Mouse (Mus musculus) midbrain, embryonic 12.5 days (tissue): Measurements from ENCODE around the gene Bhlhe23. TPM values are rescaled to one million over a fixed set of nuclear protein-coding genes. Genes with fewer than 3 reads are reported as not detected.

Experiments used
- ATAC-seq: fragments of 200-750 bp; cut with Nextera tagmentation; 2 replicates; pipeline ENCODE4 v1.8.0; 2017; ENCODE audit warnings: low read depth, moderate TSS enrichment, moderate library complexity; ENCODE audit not compliant: low FRiP score
- H3K27ac ChIP-seq: fragments of 300-500 bp; sonication (generic); replicated peaks from 2 replicates; pipeline ENCODE4 v1.5.1; 2016; ENCODE audit warnings: mild to moderate bottlenecking
- H3K27me3 ChIP-seq: fragments of 300-500 bp; sonication (generic); 2 replicates; pipeline ENCODE4 v1.6.1; 2016; ENCODE audit warnings: mild to moderate bottlenecking
- H3K36me3 ChIP-seq: fragments of 300-500 bp; sonication (generic); 2 replicates; pipeline ENCODE4 v1.6.1; 2016
- H3K4me1 ChIP-seq: fragments of 300-500 bp; sonication (generic); 2 replicates; pipeline ENCODE4 v1.6.1; 2016
- H3K4me2 ChIP-seq: fragments of 300-500 bp; sonication (generic); replicated peaks from 2 replicates; pipeline ENCODE4 v1.6.1; 2016; ENCODE audit warnings: mild to moderate bottlenecking, moderate library complexity
- H3K4me3 ChIP-seq: fragments of 300-500 bp; sonication (generic); 2 replicates; pipeline ENCODE4 v1.5.1; 2016; ENCODE audit warnings: mild to moderate bottlenecking
- H3K9ac ChIP-seq: fragments of 300-500 bp; sonication (generic); replicated peaks from 2 replicates; pipeline ENCODE4 v1.6.1; 2016; ENCODE audit warnings: mild to moderate bottlenecking, moderate library complexity
- H3K9me3 ChIP-seq: fragments of 300-500 bp; sonication (generic); 2 replicates; pipeline ENCODE4 v1.6.1; 2016; ENCODE audit warnings: mild to moderate bottlenecking
- WGBS: fragments of 180-500 bp; shearing (Covaris S2); methylation state at CpG from one replicate; pipeline ENCODE4 v1.1.7; 2016; 5-methylcytosine and 5-hydroxymethylcytosine counted together
- polyA plus RNA-seq: library from polyadenylated mRNA; unstranded; fragments of >200 nt; fragmentation: Nextera tagmentation; extraction: Ambion mirVana; gene quantifications from 2 replicates; pipeline ENCODE4 v1.2.1, GENCODE M21; 2016

Gene Bhlhe23
- polyA plus RNA-seq, 1 experiment from 2014 or later, result 26.0 TPM

DNA sequence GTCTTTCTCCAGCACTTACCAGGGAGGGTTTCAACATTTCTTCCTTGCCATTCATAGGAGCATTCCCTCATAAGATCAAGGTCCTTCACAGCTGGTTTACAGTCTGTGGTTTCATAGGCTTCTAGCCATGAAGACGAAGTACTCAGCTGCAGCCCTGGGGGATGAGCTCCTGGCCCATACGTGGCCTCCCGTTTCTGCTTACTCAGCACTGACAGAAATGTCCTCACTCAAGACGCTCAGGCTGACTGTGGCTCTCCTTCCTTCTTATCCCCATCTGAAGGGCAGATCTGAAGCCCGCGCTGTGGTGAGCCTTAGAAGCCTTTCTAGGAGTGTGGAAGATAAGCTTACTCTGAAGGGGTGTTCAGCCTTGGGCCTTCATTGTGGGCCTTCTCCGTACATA, 11.0 kb downstream of the Bhlhe23 start:
- no peak for ATAC-seq
- 74% methylated on average over 7 of the region's 7 CpGs for WGBS
- H3K27me3 ChIP-seq, result peaks cover 10% of the 10 kb centered on the region
- no peaks in the 10 kb centered on the region for H3K4me1 ChIP-seq
- no peak overlapping the region for H3K4me2 ChIP-seq
- H3K9ac ChIP-seq, result no peak overlapping the region
- no peaks in the 10 kb centered on the region for H3K9me3 ChIP-seq
- no peak overlapping the region for H3K27ac ChIP-seq
- no peaks in the 10 kb centered on the region for H3K36me3 ChIP-seq
- no peak overlapping the region for H3K4me3 ChIP-seq

DNA sequence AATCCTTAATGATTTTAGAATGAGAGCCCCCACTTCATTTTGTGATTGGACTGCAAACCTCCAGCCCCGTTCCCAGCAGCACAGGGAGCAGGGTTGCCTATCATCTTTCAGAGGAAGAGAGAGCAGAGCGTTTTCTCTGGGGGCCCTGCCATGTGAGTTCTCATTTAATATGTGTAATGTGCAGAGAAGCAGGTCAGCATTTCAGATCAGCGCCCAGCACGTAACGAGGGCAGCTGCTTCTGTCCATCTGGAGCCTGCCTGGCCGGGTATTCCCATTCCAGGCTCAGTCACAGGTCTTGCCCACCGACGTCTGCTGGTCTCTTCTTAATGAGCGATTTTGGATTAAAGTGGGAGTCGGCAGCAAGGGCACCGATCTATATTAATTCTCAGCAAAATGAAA, 11.7 kb downstream of the Bhlhe23 start:
- Histone ChIP-seq H3K36me3 (no peaks in the 10 kb centered on the region), H3K27me3 (peaks cover 7% of the 10 kb centered on the region; the same call in 1 of the 2 replicates)
- no peak; the same call in 1 of the 2 replicates for ATAC-seq

GRCm38 (mm10) chr2:180758513-180759263, 18.0 kb downstream of the Bhlhe23 start:
- H3K9ac ChIP-seq, result peak overlapping the region; percentile 31; the same call in 1 of the 2 replicates
- peak overlapping the region; percentile 86 for H3K27ac ChIP-seq
- peaks cover 24% of the 10 kb centered on the region; the same call in 1 of the 2 replicates for H3K4me1 ChIP-seq
- WGBS, result 35% methylated on average over 15 of the region's 15 CpGs
- no peaks in the 10 kb centered on the region for H3K9me3 ChIP-seq
- H3K27me3 ChIP-seq, result peaks cover 13% of the 10 kb centered on the region; the same call in 1 of the 2 replicates
- no peak overlapping the region for H3K4me3 ChIP-seq
- H3K36me3 ChIP-seq, result no peaks in the 10 kb centered on the region
- peak overlapping the region; percentile 2 for H3K4me2 ChIP-seq
- peak; percentile 93 for ATAC-seq

More for the DNA sequence above, 11.7 kb downstream of the Bhlhe23 start:
- H3K9ac ChIP-seq, result no peak overlapping the region
- H3K27ac ChIP-seq, result peak overlapping the region; percentile 43
- H3K9me3 ChIP-seq, result no peaks in the 10 kb centered on the region
- no peaks in the 10 kb centered on the region for H3K4me1 ChIP-seq
- 54% methylated on average over 11 of the region's 11 CpGs for WGBS
- H3K4me2 ChIP-seq, result no peak overlapping the region
- no peak overlapping the region for H3K4me3 ChIP-seq

DNA sequence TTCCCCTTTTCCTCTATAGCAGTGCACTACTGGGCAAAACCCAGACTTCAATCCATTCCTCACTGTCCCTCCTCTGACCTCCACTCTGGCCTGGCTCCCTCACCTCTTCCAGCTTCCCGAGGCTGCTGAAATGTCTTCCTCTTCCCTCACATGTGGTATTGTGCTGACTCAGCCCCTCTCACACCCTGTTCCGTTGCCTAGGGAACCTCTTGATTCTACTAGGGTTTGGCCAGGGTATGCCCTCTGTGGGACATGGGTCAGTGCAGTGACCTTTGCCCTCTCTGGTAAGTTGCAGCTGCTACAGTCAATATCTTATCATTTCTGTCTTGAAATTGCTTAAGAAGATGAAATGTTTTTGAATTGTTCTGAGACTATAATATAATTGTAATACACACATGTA, 19.9 kb downstream of the Bhlhe23 start:
- Histone ChIP-seq H3K27me3 (peaks cover 19% of the 10 kb centered on the region; the same call in 1 of the 2 replicates), H3K27ac (no peak overlapping the region), H3K4me1 (peaks cover 24% of the 10 kb centered on the region; the same call in 1 of the 2 replicates), H3K36me3 (no peaks in the 10 kb centered on the region), H3K4me3 (no peak overlapping the region), H3K9ac (no peak overlapping the region), H3K9me3 (no peaks in the 10 kb centered on the region), H3K4me2 (no peak overlapping the region)
- ATAC-seq, result no peak
- 23% methylated on average over 2 of the region's 2 CpGs for WGBS

DNA sequence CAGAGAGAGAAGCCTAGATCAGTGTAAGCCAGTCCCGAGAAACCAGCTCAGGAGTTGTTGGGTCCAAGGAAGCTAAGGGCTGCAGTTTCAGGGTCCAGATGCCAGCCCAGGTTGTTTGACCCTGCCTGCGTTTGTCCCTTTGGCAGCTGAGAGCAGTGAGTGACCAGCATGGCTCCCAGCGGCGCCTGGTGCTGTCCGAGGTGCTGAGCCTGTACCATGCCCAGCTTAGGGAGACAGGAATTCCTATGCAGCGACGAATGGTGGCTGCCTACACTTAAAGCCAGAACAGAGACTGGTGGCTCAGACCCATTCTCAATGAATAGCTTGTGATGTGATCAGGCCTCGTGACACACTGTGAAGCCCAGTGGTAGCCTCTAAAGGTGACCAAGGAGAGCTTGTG, 20.8 kb downstream of the Bhlhe23 start:
- Histone ChIP-seq H3K4me2 (no peak overlapping the region), H3K27ac (0 out of 2 replicates have a peak overlapping the region, but pooled peaks have one; percentile 17), H3K27me3 (0 out of 2 replicates have a peak, but pooled peaks cover 11% of the 10 kb centered on the region), H3K9me3 (no peaks in the 10 kb centered on the region), H3K4me3 (no peak overlapping the region), H3K4me1 (peaks cover 24% of the 10 kb centered on the region; the same call in 1 of the 2 replicates), H3K36me3 (no peaks in the 10 kb centered on the region), H3K9ac (no peak overlapping the region)
- 4% methylated on average over 8 of the region's 8 CpGs for WGBS
- no peak for ATAC-seq

DNA sequence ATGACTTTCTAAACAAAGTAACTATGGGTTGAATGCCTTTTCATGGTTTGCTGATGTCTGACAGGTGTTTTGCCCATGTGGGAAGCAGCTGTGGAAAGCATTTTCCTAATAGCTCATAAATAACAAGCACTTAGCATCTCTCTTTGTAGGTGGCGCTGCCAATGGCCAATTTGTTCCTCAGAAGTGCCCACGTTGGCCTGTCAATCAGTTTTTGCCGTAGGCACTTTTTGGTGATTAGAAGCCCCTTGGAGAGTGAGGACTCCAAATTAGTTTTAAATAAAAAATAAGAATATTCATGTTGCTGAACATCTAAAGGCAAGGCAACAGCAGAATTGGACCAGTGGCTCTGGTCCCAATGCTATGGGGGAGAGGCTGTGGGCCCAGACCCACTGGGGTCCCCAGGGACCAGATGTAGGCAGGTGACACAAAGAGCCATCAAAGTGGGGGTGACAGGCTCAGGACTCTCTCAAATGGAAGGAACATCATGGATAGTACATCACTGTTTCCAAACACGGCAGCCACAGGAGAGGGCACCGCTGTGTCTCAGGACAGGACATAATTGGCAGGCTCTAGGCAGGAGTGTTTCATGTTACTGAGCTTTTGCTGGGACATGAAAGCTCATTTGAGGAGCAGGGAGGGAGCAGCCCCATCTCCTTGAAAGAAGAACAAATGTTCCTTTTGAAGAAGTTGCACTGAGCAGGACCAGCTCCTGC, 21.6 kb downstream of the Bhlhe23 start:
- H3K9ac ChIP-seq, result no peak overlapping the region
- H3K27ac ChIP-seq, result 0 out of 2 replicates have a peak overlapping the region, but pooled peaks have one; percentile 17
- whole genome bisulfite sequencing, result 62% methylated on average over 5 of the region's 5 CpGs
- H3K4me3 ChIP-seq, result no peak overlapping the region
- no peaks in the 10 kb centered on the region for H3K9me3 ChIP-seq
- ATAC-seq, result no peak
- 0 out of 2 replicates have a peak, but pooled peaks cover 11% of the 10 kb centered on the region for H3K27me3 ChIP-seq
- no peaks in the 10 kb centered on the region for H3K36me3 ChIP-seq
- H3K4me2 ChIP-seq, result no peak overlapping the region
- H3K4me1 ChIP-seq, result peaks cover 24% of the 10 kb centered on the region; the same call in 1 of the 2 replicates

- Histone ChIP-seq H3K27ac (no peak overlapping the region), H3K4me3 (no peak overlapping the region), H3K9me3 (no peaks in the 10 kb centered on the region), H3K4me1 (peaks cover 13% of the 10 kb centered on the region), H3K9ac (no peak overlapping the region), H3K36me3 (no peaks in the 10 kb centered on the region), H3K4me2 (no peak overlapping the region), H3K27me3 (0 out of 2 replicates have a peak, but pooled peaks cover 6% of the 10 kb centered on the region)
- WGBS, result 65% methylated on average over 5 of the region's 5 CpGs
- ATAC-seq, result no peak
Measured at GRCm38 (mm10) chr2:180748904-180749303, 27.8 kb downstream of the Bhlhe23 start.

DNA sequence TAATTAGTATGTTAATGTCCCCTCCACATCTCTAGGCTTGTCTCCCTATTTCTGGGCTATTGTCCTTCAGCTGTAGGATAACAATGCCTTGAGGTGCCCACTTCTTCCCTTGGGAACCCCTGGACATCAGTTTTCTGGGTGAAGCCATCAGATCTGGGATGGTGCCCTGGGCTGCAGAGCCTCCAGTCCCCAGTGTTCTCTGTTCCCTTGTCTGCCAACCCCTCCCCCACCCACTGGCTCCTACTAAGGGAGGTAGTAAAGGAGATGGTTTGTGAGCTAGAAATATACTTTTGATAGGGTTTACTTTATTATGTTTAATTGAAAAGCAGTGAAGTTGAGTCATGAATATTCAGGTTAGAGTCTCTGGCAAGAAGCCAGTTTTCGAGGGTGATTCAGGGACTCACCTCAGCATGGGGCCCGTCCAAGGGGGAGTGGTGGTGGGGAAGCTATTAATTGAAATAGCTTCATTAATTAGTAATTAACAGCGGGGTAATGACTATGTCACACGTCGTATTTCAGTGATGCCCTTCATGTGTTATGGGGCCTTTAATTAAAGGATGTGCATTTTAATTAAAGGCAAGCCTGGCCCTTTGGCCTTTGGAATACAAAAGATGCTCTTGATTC, 30.0 kb downstream of the Bhlhe23 start:
- ATAC-seq, result no peak
- 32% methylated on average over 5 of the region's 5 CpGs for WGBS
- no peaks in the 10 kb centered on the region for H3K36me3 ChIP-seq

GRCm38 (mm10) chr2:180745248-180745927, 31.3 kb downstream of the Bhlhe23 start:
- no peaks in the 10 kb centered on the region for H3K9me3 ChIP-seq
- 38% methylated on average over 17 of the region's 17 CpGs for WGBS
- no peaks in the 10 kb centered on the region for H3K27me3 ChIP-seq
- H3K9ac ChIP-seq, result no peak overlapping the region
- H3K4me3 ChIP-seq, result no peak overlapping the region
- H3K4me2 ChIP-seq, result no peak overlapping the region
- peak; percentile 66 for ATAC-seq
- no peak overlapping the region for H3K27ac ChIP-seq
- H3K36me3 ChIP-seq, result no peaks in the 10 kb centered on the region
- peaks cover 13% of the 10 kb centered on the region for H3K4me1 ChIP-seq

More for the DNA sequence above, 30.0 kb downstream of the Bhlhe23 start:
- H3K9ac ChIP-seq, result no peak overlapping the region
- H3K4me1 ChIP-seq, result peaks cover 13% of the 10 kb centered on the region
- no peak overlapping the region for H3K4me3 ChIP-seq
- no peaks in the 10 kb centered on the region for H3K27me3 ChIP-seq
- H3K27ac ChIP-seq, result no peak overlapping the region
- no peak overlapping the region for H3K4me2 ChIP-seq
- H3K9me3 ChIP-seq, result no peaks in the 10 kb centered on the region

- Histone ChIP-seq H3K4me2 (no peak overlapping the region), H3K27me3 (no peaks in the 10 kb centered on the region), H3K27ac (no peak overlapping the region), H3K4me1 (peaks cover 9% of the 10 kb centered on the region), H3K9me3 (no peaks in the 10 kb centered on the region), H3K9ac (no peak overlapping the region), H3K4me3 (no peak overlapping the region), H3K36me3 (no peaks in the 10 kb centered on the region)
- no peak for ATAC-seq
- 89% methylated on average over 2 of the region's 2 CpGs for WGBS
Measured at GRCm38 (mm10) chr2:180743321-180743720, 33.4 kb downstream of the Bhlhe23 start.

GRCm38 (mm10) chr2:180742820-180743219, 33.9 kb downstream of the Bhlhe23 start:
- 87% methylated on average over 6 of the region's 6 CpGs for WGBS
- H3K27me3 ChIP-seq, result no peaks in the 10 kb centered on the region
- H3K36me3 ChIP-seq, result no peaks in the 10 kb centered on the region
- H3K4me3 ChIP-seq, result no peak overlapping the region
- no peaks in the 10 kb centered on the region for H3K9me3 ChIP-seq
- H3K4me1 ChIP-seq, result peaks cover 9% of the 10 kb centered on the region
- no peak for ATAC-seq
- no peak overlapping the region for H3K27ac ChIP-seq
- H3K4me2 ChIP-seq, result no peak overlapping the region
- no peak overlapping the region for H3K9ac ChIP-seq
